Mouse (Mus musculus) lung, postnatal 0 days (tissue): ENCODE results near the gene Ruvbl2. TPM values are rescaled to one million over a fixed set of nuclear protein-coding genes. Genes with fewer than 3 reads are reported as not detected.
"Not testable (repeated sequence)": the region's sequence is repeated elsewhere in the genome, so short reads cannot be mapped to it uniquely, and the experiment has no call there.

Experiments
- ATAC-seq: fragments of 200-750 bp; cut with Nextera tagmentation; 2 replicates; pipeline ENCODE4 v1.8.0; 2017; ENCODE audit warnings: moderate library complexity
- DNase-seq: peaks from one replicate; pipeline ENCODE4 v3.0.0-alpha.2; 2016; ENCODE audit warnings: low spot score
- H3K27ac ChIP-seq: fragments of 300-500 bp; sonication (generic); 2 replicates; pipeline ENCODE4 v1.5.1; 2014; ENCODE audit warnings: antibody characterized with exemption, mild to moderate bottlenecking, low read length, mixed read lengths
- H3K27me3 ChIP-seq: fragments of 300-500 bp; sonication (generic); replicated peaks from 2 replicates; pipeline ENCODE4 v1.6.1; 2014; ENCODE audit warnings: low read length, mixed read lengths; ENCODE audit not compliant: insufficient read depth
- H3K36me3 ChIP-seq: fragments of 300-500 bp; sonication (generic); 2 replicates; pipeline ENCODE4 v1.6.1; 2014; ENCODE audit warnings: low read length, mixed read lengths; ENCODE audit not compliant: insufficient read depth
- H3K4me1 ChIP-seq: fragments of 300-500 bp; sonication (generic); 2 replicates; pipeline ENCODE4 v1.6.1; 2014; ENCODE audit warnings: antibody characterized with exemption, low read depth, low read length, mixed read lengths; ENCODE audit not compliant: insufficient read depth
- H3K4me2 ChIP-seq: fragments of 300-500 bp; sonication (generic); replicated peaks from 2 replicates; pipeline ENCODE4 v1.6.1; 2014; ENCODE audit warnings: low read depth, mild to moderate bottlenecking, low read length, moderate library complexity, mixed read lengths
- H3K4me3 ChIP-seq: fragments of 300-500 bp; sonication (generic); 2 replicates; pipeline ENCODE4 v1.5.1; 2014; ENCODE audit warnings: low read depth, low read length
- H3K9ac ChIP-seq: fragments of 300-500 bp; sonication (generic); replicated peaks from 2 replicates; pipeline ENCODE4 v1.6.1; 2014; ENCODE audit warnings: low read depth, mild to moderate bottlenecking
- H3K9me3 ChIP-seq: fragments of 300-500 bp; sonication (generic); 2 replicates; pipeline ENCODE4 v1.6.1; 2016; ENCODE audit warnings: low read length, mixed read lengths
- CTCF ChIP-seq: IDR thresholded peaks from 2 replicates; pipeline ENCODE4 v1.5.1; 2016; ENCODE audit warnings: antibody characterized with exemption, mild to moderate bottlenecking
- EP300 ChIP-seq: IDR thresholded peaks from 2 replicates; pipeline ENCODE4 v1.6.1; 2016; ENCODE audit warnings: antibody characterized with exemption, mild to moderate bottlenecking, control low read depth
- WGBS: fragments of 180-500 bp; shearing (Covaris S2); extraction: QIAGEN DNeasy Blood & Tissue Kit; methylation state at CpG from one replicate; pipeline ENCODE4 v1.1.7; 2014; 5-methylcytosine and 5-hydroxymethylcytosine counted together
- polyA plus RNA-seq: library from polyadenylated mRNA; unstranded; fragments of >200 nt; fragmentation: Nextera tagmentation; extraction: Ambion mirVana; gene quantifications from 2 replicates; pipeline ENCODE4 v1.2.1, GENCODE M21; 2015

Gene Ruvbl2
- polyA plus RNA-seq, 1 experiment from 2014 or later: 59.9 TPM

GRCm38 (mm10) chr7:45461781-45462180 lies 23.9 kb upstream of the Ruvbl2 start:
- no peak for TF ChIP-seq EP300
- no peak for TF ChIP-seq CTCF
- WGBS: 84% methylated on average over 4 of the region's 4 CpGs
- Histone ChIP-seq H3K9me3 (no peaks in the 10 kb centered on the region), H3K27ac (no peak overlapping the region), H3K4me3 (no peak overlapping the region), H3K4me1 (peaks cover 31% of the 10 kb centered on the region; the same call in 1 of the 2 replicates), H3K4me2 (no peak overlapping the region), H3K9ac (no peak overlapping the region), H3K27me3 (no peaks in the 10 kb centered on the region), H3K36me3 (peaks cover 6% of the 10 kb centered on the region; the same call in 1 of the 2 replicates)
- no peak for DNase-seq
- ATAC-seq: no peak

GRCm38 (mm10) chr7:45461326-45461725 lies 23.4 kb upstream of the Ruvbl2 start:
- H3K9ac ChIP-seq: no peak overlapping the region
- peaks cover 6% of the 10 kb centered on the region; the same call in 1 of the 2 replicates for H3K36me3 ChIP-seq
- ATAC-seq (no peak), DNase-seq (peak; percentile 62)
- H3K4me3 ChIP-seq: no peak overlapping the region
- H3K4me2 ChIP-seq: peak overlapping the region; percentile 53
- no peak for TF ChIP-seq CTCF
- no peak for TF ChIP-seq EP300
- peaks cover 31% of the 10 kb centered on the region; the same call in 1 of the 2 replicates for H3K4me1 ChIP-seq
- WGBS: 66% methylated on average over 4 of the region's 5 CpGs
- no peaks in the 10 kb centered on the region for H3K27me3 ChIP-seq
- H3K9me3 ChIP-seq: no peaks in the 10 kb centered on the region
- H3K27ac ChIP-seq: peak overlapping the region; percentile 92

GRCm38 (mm10) chr7:45460860-45461314 lies 23.0 kb upstream of the Ruvbl2 start:
- peak overlapping the region; percentile 53 for H3K4me2 ChIP-seq
- DNase-seq: peak; percentile 92
- H3K27me3 ChIP-seq: no peaks in the 10 kb centered on the region
- peaks cover 6% of the 10 kb centered on the region; the same call in 1 of the 2 replicates for H3K36me3 ChIP-seq
- H3K4me3 ChIP-seq: no peak overlapping the region
- no peak overlapping the region for H3K9ac ChIP-seq
- 7% methylated on average over 13 of the region's 13 CpGs for WGBS
- H3K4me1 ChIP-seq: peaks cover 27% of the 10 kb centered on the region; the same call in 1 of the 2 replicates
- H3K27ac ChIP-seq: peak overlapping the region; percentile 92
- peak; percentile 28 for ATAC-seq
- TF ChIP-seq CTCF (no peak), EP300 (peak; percentile 62; the same call in 1 of the 2 replicates)
- H3K9me3 ChIP-seq: no peaks in the 10 kb centered on the region

- TF ChIP-seq EP300 (no peak), CTCF (no peak)
- DNase-seq: no peak
- no peaks in the 10 kb centered on the region for H3K9me3 ChIP-seq
- H3K4me1 ChIP-seq: peaks cover 25% of the 10 kb centered on the region; the same call in 1 of the 2 replicates
- peak overlapping the region; percentile 71 for H3K4me3 ChIP-seq
- no peaks in the 10 kb centered on the region for H3K27me3 ChIP-seq
- peak overlapping the region; percentile 92 for H3K27ac ChIP-seq
- no peak for ATAC-seq
- peaks cover 6% of the 10 kb centered on the region; the same call in 1 of the 2 replicates for H3K36me3 ChIP-seq
- WGBS: 56% methylated on average over 7 of the region's 7 CpGs
- H3K4me2 ChIP-seq: peak overlapping the region; percentile 53
- H3K9ac ChIP-seq: no peak overlapping the region; the same call in 1 of the 2 replicates
Observed at GRCm38 (mm10) chr7:45460377-45460776, 22.5 kb upstream of the Ruvbl2 start.

GRCm38 (mm10) chr7:45459564-45460140 lies 21.8 kb upstream of the Ruvbl2 start, which contains the start of gene Ftl1:
Ftl1 (minus strand) TSS chr7:45459884.
- not testable (repeated sequence) for H3K27me3 ChIP-seq, H3K9me3 ChIP-seq
- Histone ChIP-seq H3K27ac (peak within 1 kb of the TSS; percentile 92), H3K4me1 (peaks cover 25% of the 10 kb centered on the region; the same call in 1 of the 2 replicates), H3K9ac (peak within 1 kb of the TSS; percentile 74), H3K36me3 (peaks cover 12% of the 10 kb centered on the region), H3K4me2 (peak within 1 kb of the TSS; percentile 81), H3K4me3 (peak within 1 kb of the TSS; percentile 71)
- WGBS: under 1% methylated on average over 22 of the region's 37 CpGs
- DNase-seq: peak; percentile 100
- peak; percentile 58 for TF ChIP-seq EP300
- peak; percentile 94 for ATAC-seq

GRCm38 (mm10) chr7:45458748-45459563 lies 21.1 kb upstream of the Ruvbl2 start:
- under 1% methylated on average over 43 of the region's 43 CpGs for WGBS

More at GRCm38 (mm10) chr7:45458748-45459563, 21.1 kb upstream of the Ruvbl2 start:
- peak; percentile 87 for DNase-seq
- 0 out of 2 replicates have a peak, but pooled peaks have one; percentile 21 for TF ChIP-seq EP300
- no peak for TF ChIP-seq CTCF
- peak; percentile 72 for ATAC-seq
- Histone ChIP-seq H3K4me1 (peaks cover 25% of the 10 kb centered on the region; the same call in 1 of the 2 replicates), H3K27ac (peak overlapping the region; percentile 85), H3K9ac (peak overlapping the region; percentile 74), H3K4me2 (peak overlapping the region; percentile 81), H3K9me3 (no peaks in the 10 kb centered on the region), H3K27me3 (no peaks in the 10 kb centered on the region), H3K4me3 (peak overlapping the region; percentile 71), H3K36me3 (peaks cover 19% of the 10 kb centered on the region)
